Mouse (Mus musculus) small intestine, adult 2 months (tissue): ENCODE data around the gene Agmo. TPM values are rescaled to one million over a fixed set of nuclear protein-coding genes. Genes with fewer than 3 reads are reported as not detected.

Source experiments
- H3K27ac ChIP-seq: fragments of 200-500 bp; 2 replicates; pipeline ENCODE4 v1.5.1; 2012; ENCODE audit warnings: low read depth, low read length, control low read depth, inconsistent platforms; ENCODE audit not compliant: insufficient read depth
- H3K27me3 ChIP-seq: fragments of 200-500 bp; 2 replicates; pipeline ENCODE4 v1.6.1; 2012; ENCODE audit warnings: mild to moderate bottlenecking, moderate library complexity, low read length, inconsistent platforms; ENCODE audit not compliant: control insufficient read depth, insufficient read depth
- H3K36me3 ChIP-seq: fragments of 200-500 bp; 2 replicates; pipeline ENCODE4 v1.6.1; 2012; ENCODE audit warnings: mild to moderate bottlenecking, low read length, control low read depth, inconsistent platforms; ENCODE audit not compliant: control insufficient read depth, insufficient read depth
- H3K4me1 ChIP-seq: fragments of 200-500 bp; 2 replicates; pipeline ENCODE4 v1.6.1; 2012; ENCODE audit warnings: low read length, inconsistent platforms, mixed read lengths; ENCODE audit not compliant: control insufficient read depth, insufficient read depth, insufficient read length
- H3K4me3 ChIP-seq: fragments of 200-500 bp; 2 replicates; pipeline ENCODE4 v1.5.1; 2012; ENCODE audit warnings: low read depth, mild to moderate bottlenecking, control low read depth, inconsistent platforms, low read length, moderate library complexity
- CTCF ChIP-seq: fragments of 200-500 bp; IDR thresholded peaks from 2 replicates; pipeline ENCODE4 v1.5.1; 2012; ENCODE audit warnings: low read depth, mild to moderate bottlenecking, control low read depth, inconsistent platforms, low read length, moderate library complexity, mixed read lengths; ENCODE audit not compliant: insufficient replicate concordance, insufficient read length; ENCODE audit errors: extremely low read depth
- POLR2A ChIP-seq: fragments of 200-500 bp; IDR thresholded peaks from 2 replicates; pipeline ENCODE4 v1.6.1; 2012; ENCODE audit warnings: low read depth, mild to moderate bottlenecking, control low read depth, inconsistent platforms, low read length, moderate library complexity
- WGBS: fragments of 180-500 bp; shearing (Covaris S2); methylation state at CpG from one replicate; pipeline ENCODE4 v1.1.7; 2018; 5-methylcytosine and 5-hydroxymethylcytosine counted together
- polyA plus RNA-seq: library from polyadenylated mRNA; depleted of rRNA; stranded (reverse); fragments of >200 nt; gene quantifications from 2 replicates; pipeline ENCODE4 v1.2.3, GENCODE M21; 2012; rRNA removed

Agmo gene
- polyA plus RNA-seq, 1 experiment = 20.4 TPM

DNA sequence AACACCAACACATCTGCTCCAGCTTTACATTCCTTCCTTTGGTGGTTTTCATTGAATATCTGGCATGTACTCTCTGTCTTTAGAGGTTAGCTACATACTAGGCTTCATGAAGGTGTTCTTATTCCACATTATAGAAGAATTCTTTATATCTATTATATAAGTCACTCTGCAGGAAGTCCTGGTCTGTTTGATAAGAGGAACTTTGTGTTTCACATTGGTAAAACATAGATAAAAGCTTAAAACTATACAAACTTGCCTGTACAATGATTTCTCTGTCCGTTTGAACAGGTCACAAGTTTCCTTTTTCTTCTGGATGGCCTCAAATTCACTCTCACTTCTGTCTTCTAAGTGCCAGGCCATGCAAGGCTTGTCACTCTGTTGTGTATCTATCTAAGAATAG lies 316.8 kb downstream of the Agmo start:
- 51% methylated on average over 1 of the region's 1 CpGs for WGBS
- H3K27me3 ChIP-seq = no peaks in the 10 kb centered on the region
- no peak for TF ChIP-seq POLR2A
- TF ChIP-seq CTCF = no peak
- no peak overlapping the region for H3K27ac ChIP-seq
- no peak overlapping the region for H3K4me3 ChIP-seq
- no peaks in the 10 kb centered on the region for H3K4me1 ChIP-seq
- no peaks in the 10 kb centered on the region for H3K36me3 ChIP-seq

DNA sequence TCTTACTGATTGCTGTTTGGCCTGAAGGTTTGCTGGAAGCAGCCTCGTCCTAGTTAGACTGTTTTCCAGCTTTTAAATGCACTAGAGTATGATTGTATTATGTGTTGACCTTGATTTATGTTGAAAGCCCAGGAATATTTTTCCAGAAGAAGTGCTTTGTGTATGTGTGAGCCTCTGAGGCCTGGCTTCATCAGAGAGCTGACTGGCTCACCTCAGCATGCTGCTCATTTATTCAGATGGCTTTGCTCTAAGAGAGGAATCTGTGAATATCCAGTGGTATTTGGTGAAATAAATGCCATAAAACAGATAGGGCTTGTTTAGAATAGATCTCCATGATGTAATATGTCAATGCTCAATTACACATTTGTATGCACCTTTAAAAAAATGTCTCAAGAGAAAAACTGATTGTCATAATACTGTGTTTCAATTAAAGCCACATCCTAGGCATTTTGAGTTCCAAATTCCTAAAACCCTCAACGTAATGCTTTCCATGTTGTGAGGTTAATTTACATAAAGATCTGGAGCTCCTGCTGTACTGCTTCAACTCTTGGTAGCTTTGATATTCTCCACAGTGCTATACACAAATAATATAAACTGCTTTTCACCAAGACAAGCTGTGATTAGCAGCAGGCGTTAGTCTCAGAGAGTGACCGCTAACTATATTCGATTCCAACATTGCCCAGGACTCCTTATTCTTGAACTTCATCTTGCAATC lies 324.6 kb downstream of the Agmo start:
- WGBS = 74% methylated on average over 5 of the region's 5 CpGs
- TF ChIP-seq CTCF = no peak
- TF ChIP-seq POLR2A = no peak
- H3K27ac ChIP-seq = no peak overlapping the region
- no peaks in the 10 kb centered on the region for H3K27me3 ChIP-seq
- H3K36me3 ChIP-seq = no peaks in the 10 kb centered on the region
- no peak overlapping the region for H3K4me3 ChIP-seq
- H3K4me1 ChIP-seq = no peaks in the 10 kb centered on the region

GRCm38 (mm10) chr12:37571922-37572321 lies 330.5 kb downstream of the Agmo start:
- WGBS = 61% methylated on average over 3 of the region's 3 CpGs
- no peak for TF ChIP-seq CTCF
- TF ChIP-seq POLR2A = no peak
- Histone ChIP-seq H3K27ac (no peak overlapping the region), H3K36me3 (no peaks in the 10 kb centered on the region), H3K4me1 (no peaks in the 10 kb centered on the region), H3K4me3 (no peak overlapping the region), H3K27me3 (no peaks in the 10 kb centered on the region)

GRCm38 (mm10) chr12:37582777-37583176 lies 341.3 kb downstream of the Agmo start:
- Histone ChIP-seq H3K27ac (no peak overlapping the region), H3K4me1 (no peaks in the 10 kb centered on the region), H3K36me3 (no peaks in the 10 kb centered on the region), H3K27me3 (no peaks in the 10 kb centered on the region), H3K4me3 (no peak overlapping the region)
- WGBS = 68% methylated on average over 8 of the region's 8 CpGs
- no peak for TF ChIP-seq POLR2A

- Histone ChIP-seq H3K36me3 (no peaks in the 10 kb centered on the region), H3K27ac (no peak overlapping the region), H3K4me1 (no peaks in the 10 kb centered on the region), H3K4me3 (no peak overlapping the region), H3K27me3 (no peaks in the 10 kb centered on the region)
- TF ChIP-seq CTCF = no peak
- no peak for TF ChIP-seq POLR2A
- 53% methylated on average over 3 of the region's 3 CpGs for WGBS
Observed at GRCm38 (mm10) chr12:37592853-37593252, 351.4 kb downstream of the Agmo start.

GRCm38 (mm10) chr12:37612837-37613236 lies 371.4 kb downstream of the Agmo start:
- no peaks in the 10 kb centered on the region for H3K36me3 ChIP-seq
- TF ChIP-seq CTCF (no peak), POLR2A (no peak)
- no peaks in the 10 kb centered on the region for H3K27me3 ChIP-seq
- no peak overlapping the region for H3K4me3 ChIP-seq
- H3K27ac ChIP-seq = no peak overlapping the region
- no peaks in the 10 kb centered on the region for H3K4me1 ChIP-seq
- WGBS = 93% methylated on average over 4 of the region's 4 CpGs

- Histone ChIP-seq H3K27ac (no peak overlapping the region), H3K27me3 (no peaks in the 10 kb centered on the region), H3K4me1 (no peaks in the 10 kb centered on the region), H3K4me3 (no peak overlapping the region), H3K36me3 (no peaks in the 10 kb centered on the region)
- WGBS = 66% methylated on average over 2 of the region's 2 CpGs
- no peak for TF ChIP-seq CTCF
- no peak for TF ChIP-seq POLR2A
Observed at GRCm38 (mm10) chr12:37614769-37615168, 373.3 kb downstream of the Agmo start.

GRCm38 (mm10) chr12:37624078-37624477 lies 382.6 kb downstream of the Agmo start:
- Histone ChIP-seq H3K27ac (no peak overlapping the region), H3K36me3 (no peaks in the 10 kb centered on the region), H3K27me3 (no peaks in the 10 kb centered on the region), H3K4me3 (no peak overlapping the region), H3K4me1 (no peaks in the 10 kb centered on the region)
- TF ChIP-seq POLR2A (no peak), CTCF (no peak)

Other genes with a start within 250 kb of the Agmo start
- gene Meox2, start 133.1 kb upstream of the Agmo start, polyA plus RNA-seq = 0.19 and 0.22 TPM in 2 replicates